Mouse (Mus musculus) heart, adult 8-10 months (tissue): ENCODE results near the gene Bmp7. TPM values are rescaled to one million over a fixed set of nuclear protein-coding genes. Genes with fewer than 3 reads are reported as not detected.

Source experiments
- DNase-seq: peaks from one replicate; pipeline ENCODE4 v3.0.0; 2022; ENCODE audit warnings: low spot score
- total RNA-seq, 4 experiments: library from RNA; stranded (reverse); gene quantifications; 2 replicates each; pipeline ENCODE4 v1.2.4; 2022

Gene Bmp7
- total RNA-seq, 4 experiments from 2014 or later: 0.59 to 1.4 (median 0.74) TPM

- DNase-seq: no peak
These were observed 83.6 kb downstream of the Bmp7 start for GRCm38 (mm10) chr2:172856549-172856948.

DNA sequence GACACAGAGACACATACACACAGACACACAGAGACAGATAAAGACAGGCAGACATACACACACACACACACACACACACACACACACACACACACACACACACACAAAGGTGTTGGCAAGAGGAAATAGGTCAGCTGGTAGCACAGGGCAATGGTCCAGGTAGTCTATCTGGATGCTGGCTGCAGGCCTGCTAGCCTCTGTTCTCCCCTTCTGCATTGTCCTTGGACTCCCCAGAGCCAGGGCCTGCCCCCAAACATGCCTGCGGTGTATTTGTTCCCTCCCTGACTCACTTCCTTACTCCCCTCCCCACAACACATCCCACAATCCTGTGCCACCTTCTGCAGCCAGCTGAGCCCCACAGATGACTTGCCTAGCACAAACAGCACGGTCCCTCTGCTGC lies 86.0 kb downstream of the Bmp7 start:
- peak; percentile 44 for DNase-seq

DNA sequence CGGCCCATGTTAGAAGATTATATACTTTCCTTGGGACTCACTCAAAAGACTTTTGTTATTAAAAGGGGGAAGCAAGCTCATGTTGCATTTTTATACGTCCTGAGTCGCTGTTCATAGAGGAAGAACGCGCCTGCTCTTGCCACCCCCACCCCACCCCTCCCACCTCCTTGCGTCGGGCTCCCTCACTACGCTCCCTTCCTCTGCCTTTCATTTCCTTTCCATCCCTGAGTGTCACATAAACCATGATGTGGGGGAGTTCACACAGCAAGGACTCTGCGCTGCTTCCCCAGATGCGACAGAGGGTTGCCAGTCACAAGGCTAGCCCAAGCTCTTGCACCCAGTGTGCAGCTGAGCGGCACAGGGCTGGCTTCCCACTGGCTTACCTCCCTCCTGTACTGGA lies 88.3 kb downstream of the Bmp7 start:
- no peak for DNase-seq

DNA sequence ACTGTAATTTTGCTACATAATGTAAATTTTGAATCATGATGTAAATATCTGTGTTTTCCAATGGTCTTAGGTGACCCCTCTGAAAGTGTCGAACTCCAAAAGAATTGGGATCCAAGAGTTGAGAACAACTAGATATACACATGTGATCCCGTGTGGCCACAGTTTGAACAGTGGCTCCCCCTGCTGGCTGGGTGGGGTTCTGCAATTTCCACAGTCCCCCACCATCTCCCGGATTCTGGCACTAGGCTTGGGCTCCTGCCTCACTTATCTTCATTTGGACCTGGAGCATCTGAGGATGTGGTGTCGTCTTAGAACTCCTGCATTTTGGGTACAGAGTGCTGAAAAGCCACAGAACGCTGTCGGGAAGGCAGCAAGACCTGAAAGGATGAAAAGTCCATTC lies 91.9 kb downstream of the Bmp7 start:
- DNase-seq: no peak

DNA sequence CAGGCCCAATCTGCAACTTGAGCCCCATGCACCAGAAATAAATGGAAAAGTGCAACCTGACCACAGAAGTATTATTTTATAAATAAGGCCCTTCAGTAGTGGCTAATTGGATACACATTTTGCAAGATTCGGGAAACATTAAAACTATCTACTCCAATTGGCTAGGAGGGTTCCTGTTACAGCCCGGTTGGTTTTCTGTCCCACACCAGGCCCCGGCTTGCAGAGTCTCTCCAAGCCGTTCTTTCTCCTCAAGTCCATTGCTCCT lies 93.9 kb downstream of the Bmp7 start:
- no peak for DNase-seq

DNA sequence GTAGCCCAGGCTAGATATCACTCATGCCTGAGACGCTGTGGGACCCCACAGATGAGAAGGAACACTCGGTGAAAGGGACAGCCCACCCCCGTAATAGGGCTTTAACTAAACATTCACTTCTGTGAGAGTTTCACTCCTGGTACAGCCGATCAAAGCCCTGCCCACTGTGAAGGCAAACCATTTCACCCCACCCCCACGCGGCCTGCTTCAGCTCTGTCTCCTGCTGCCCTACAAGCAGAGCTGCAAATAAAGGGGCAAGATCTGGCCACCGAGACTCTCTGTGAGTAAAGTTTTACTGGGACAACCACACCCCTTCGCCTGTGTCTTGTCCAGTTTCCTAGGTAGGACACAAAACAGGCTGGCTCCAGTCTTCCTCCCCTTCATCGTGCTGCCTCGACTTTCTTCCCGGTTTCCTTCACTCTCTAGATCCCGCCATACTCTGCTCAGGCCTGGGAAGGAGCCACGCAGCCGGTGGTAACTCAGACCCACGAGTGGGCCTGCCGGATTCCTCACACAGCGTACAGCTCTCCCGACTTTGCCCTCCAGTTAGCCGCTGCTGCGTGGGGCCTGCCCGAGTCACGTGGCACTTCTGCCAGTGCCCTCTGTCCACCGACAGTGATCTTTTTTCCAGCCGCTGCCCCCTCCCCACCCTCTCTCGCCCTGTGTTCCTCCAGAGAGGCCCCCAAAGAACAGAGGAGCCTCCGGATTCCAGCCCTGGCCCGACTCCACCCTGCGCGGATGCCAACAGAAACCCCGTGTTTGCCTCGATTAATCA lies 94.4 kb downstream of the Bmp7 start:
- DNase-seq: no peak

GRCm38 (mm10) chr2:172843903-172844302 lies 96.2 kb downstream of the Bmp7 start:
- no peak for DNase-seq

GRCm38 (mm10) chr2:172842306-172842705 lies 97.8 kb downstream of the Bmp7 start:
- no peak for DNase-seq

DNA sequence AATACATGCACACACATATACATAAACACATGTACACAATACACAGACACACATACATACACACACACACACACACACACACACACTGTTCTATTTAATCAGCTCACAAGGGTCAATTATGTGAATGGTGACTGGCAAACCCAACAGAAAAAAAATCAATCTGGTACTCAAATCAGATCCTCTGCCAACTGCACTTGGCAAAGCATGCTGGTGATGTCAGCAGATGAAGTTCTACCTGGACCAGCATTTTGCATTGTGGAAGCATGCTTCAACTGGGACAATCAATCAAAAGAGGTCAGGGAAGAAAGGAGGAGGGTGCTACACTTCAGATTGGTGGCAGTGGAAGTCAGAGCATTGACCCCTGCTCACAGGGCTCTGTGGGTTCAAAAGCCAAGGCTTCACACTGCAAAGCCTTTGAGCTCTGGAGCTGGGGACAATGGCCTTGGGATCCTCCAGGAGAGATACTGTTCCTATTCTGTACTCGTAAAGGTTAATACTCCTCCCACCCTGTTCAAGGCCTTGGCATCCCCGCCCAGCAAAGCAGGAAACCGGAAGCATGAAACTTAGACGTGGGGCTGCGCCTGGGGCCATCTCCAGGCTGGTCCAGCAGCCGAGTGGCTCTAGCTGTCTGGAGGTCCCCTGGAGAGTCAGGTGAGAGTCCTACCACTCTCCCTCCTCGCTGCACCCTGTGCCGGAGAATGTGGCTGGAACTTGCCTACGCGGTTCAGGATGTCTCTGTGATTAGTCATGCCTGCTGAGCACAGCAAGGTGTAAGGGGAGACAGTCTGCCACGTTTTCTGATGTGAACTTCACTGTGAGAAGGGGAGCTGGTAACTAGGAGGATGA lies 99.0 kb downstream of the Bmp7 start:
- DNase-seq: no peak

GRCm38 (mm10) chr2:172839317-172839980 lies 100.7 kb downstream of the Bmp7 start:
- no peak for DNase-seq

GRCm38 (mm10) chr2:172836516-172836915 lies 103.6 kb downstream of the Bmp7 start:
- no peak for DNase-seq

DNA sequence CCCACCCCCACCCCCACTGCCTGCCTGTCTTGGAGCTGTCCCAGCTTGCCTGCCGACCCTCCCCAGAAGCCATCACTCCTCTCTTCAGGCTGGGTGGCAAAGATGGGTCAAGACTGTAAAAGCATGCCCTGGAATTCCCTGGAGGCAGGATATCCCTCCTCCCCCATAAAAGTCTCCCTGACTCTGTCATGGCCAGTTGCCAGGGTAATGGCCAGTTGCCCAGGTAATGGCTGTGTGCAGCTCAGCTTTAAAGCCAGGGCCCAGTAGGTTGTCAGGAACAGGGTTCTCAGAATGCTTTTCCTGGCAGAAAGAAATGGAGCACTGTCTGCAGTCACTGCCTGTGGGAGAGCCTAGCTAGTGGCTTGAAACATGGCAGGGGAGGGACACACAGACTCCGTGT lies 106.9 kb downstream of the Bmp7 start:
- no peak for DNase-seq

DNA sequence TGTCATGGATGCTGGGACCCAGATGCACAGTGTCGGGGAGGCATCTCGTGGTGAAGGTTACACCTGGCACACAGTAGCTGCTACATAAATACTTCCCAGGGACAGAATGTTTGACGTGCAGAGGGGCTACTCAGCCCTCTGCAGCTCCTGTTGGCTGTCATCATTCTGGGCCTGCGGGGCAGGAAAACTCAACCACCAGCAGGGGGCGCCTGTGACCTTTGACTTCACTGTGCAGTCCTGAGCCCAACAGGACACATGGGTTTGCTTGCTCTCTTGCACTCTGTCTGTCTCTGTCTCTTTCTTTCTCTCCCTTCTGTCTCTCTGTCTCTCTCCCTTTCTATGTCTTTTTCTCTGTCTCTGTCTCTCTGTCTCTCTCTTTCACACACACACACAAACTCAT lies 108.4 kb downstream of the Bmp7 start:
- peak; percentile 41 for DNase-seq

DNA sequence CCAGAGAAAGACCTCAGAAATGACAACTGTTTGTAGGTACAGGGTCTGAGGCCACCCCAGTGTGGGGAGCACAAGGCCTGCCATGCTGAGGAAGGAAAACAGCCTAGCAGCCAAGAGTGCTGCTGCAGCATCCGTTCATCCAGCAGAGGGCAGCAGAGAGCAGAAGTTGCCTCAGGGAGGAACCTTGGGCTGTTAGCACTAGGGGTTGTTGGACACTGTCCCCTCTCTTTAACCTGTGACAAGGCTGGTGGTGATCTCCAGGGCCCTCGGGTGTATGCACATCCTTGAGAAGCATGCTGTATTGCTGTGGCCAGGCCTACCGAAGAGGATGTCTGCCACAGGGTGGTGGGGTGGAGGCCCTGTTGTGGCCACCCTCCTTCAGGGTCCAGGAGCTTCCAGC lies 109.0 kb downstream of the Bmp7 start:
- DNase-seq: peak; percentile 68

DNA sequence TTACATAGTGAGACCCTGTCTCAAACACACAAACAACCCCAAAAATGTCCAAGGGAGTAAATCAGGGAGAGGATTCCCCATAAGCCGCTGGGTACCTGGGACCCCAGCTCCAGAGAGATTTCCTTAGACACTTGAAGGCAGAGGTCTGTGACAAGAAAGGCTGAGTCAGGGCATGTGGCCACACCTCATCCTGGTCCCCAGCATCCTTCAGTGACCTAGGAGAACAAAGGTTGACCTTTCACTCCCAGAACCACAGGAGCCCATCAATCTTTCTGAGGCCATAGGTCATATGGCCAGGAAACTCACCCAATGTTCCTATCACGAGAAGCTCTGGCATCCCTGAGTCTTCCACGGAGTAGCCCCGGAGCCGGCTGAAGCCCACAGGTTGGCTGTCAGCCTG lies 111.9 kb downstream of the Bmp7 start:
- no peak for DNase-seq

GRCm38 (mm10) chr2:172827564-172827963 lies 112.6 kb downstream of the Bmp7 start:
- DNase-seq: no peak

- DNase-seq: no peak
These were observed 114.4 kb downstream of the Bmp7 start for GRCm38 (mm10) chr2:172825785-172826145.

- DNase-seq: peak; percentile 15
These were observed 115.0 kb downstream of the Bmp7 start for GRCm38 (mm10) chr2:172824906-172825784.

- no peak for DNase-seq
These were observed 121.4 kb downstream of the Bmp7 start for GRCm38 (mm10) chr2:172818631-172819230.
